Mouse (Mus musculus) limb, embryonic 14.5 days (tissue): Measurements from ENCODE around the gene Zfp398. TPM values are rescaled to one million over a fixed set of nuclear protein-coding genes. Genes with fewer than 3 reads are reported as not detected.

Source experiments
- ATAC-seq: fragments of 200-750 bp; cut with Nextera tagmentation; 2 replicates; pipeline ENCODE4 v1.8.0; 2017; ENCODE audit warnings: low read depth, moderate number of reproducible peaks, moderate TSS enrichment; ENCODE audit not compliant: low FRiP score
- DNase-seq: peaks from one replicate; pipeline ENCODE4 v3.0.0-alpha.2; 2015; ENCODE audit warnings: low spot score
- H3K27ac ChIP-seq: fragments of 300-500 bp; sonication (generic); replicated peaks from 2 replicates; pipeline ENCODE4 v1.5.1; 2014; ENCODE audit warnings: low read depth, mild to moderate bottlenecking, low read length, moderate library complexity, mixed read lengths
- H3K27me3 ChIP-seq: fragments of 300-500 bp; sonication (generic); 2 replicates; pipeline ENCODE4 v1.6.1; 2014; ENCODE audit warnings: low read length, mixed read lengths; ENCODE audit not compliant: control insufficient read depth, insufficient read depth
- H3K36me3 ChIP-seq: fragments of 300-500 bp; sonication (generic); 2 replicates; pipeline ENCODE4 v1.6.1; 2014; ENCODE audit warnings: mild to moderate bottlenecking, low read length, moderate library complexity, mixed read lengths; ENCODE audit not compliant: control insufficient read depth, insufficient read depth
- H3K4me1 ChIP-seq: fragments of 300-500 bp; sonication (generic); 2 replicates; pipeline ENCODE4 v1.6.1; 2014; ENCODE audit warnings: antibody characterized with exemption, low read length, mixed read lengths; ENCODE audit not compliant: control insufficient read depth, insufficient read depth
- H3K4me2 ChIP-seq: fragments of 300-500 bp; sonication (generic); replicated peaks from 2 replicates; pipeline ENCODE4 v1.6.1; 2014; ENCODE audit warnings: low read depth, mild to moderate bottlenecking, low read length, moderate library complexity; ENCODE audit not compliant: severe bottlenecking
- H3K4me3 ChIP-seq: fragments of 300-500 bp; sonication (generic); replicated peaks from 2 replicates; pipeline ENCODE4 v1.5.1; 2014; ENCODE audit warnings: low read length
- H3K9ac ChIP-seq: fragments of 300-500 bp; sonication (generic); 2 replicates; pipeline ENCODE4 v1.6.1; 2014; ENCODE audit warnings: mild to moderate bottlenecking, low read depth, low read length, moderate library complexity; ENCODE audit not compliant: severe bottlenecking
- H3K9me3 ChIP-seq: fragments of 300-500 bp; sonication (generic); 2 replicates; pipeline ENCODE4 v1.6.1; 2016; ENCODE audit warnings: low read length; ENCODE audit not compliant: control insufficient read depth
- POLR2A ChIP-seq: fragments of 200-500 bp; IDR thresholded peaks from 2 replicates; pipeline ENCODE4 v1.8.0; 2012; ENCODE audit warnings: inconsistent platforms, mild to moderate bottlenecking, moderate library complexity, borderline replicate concordance; ENCODE audit not compliant: insufficient read depth, insufficient read length; ENCODE audit errors: extremely low read depth
- whole genome bisulfite sequencing: fragments of 180-500 bp; shearing (Covaris S2); extraction: QIAGEN DNeasy Blood & Tissue Kit; methylation state at CpG from one replicate; pipeline ENCODE4 v1.1.7; 2014; 5-methylcytosine and 5-hydroxymethylcytosine counted together
- microRNA counts: library from miRNA; unstranded; fragments of <30 nt; microRNA quantifications from one replicate; lab custom pipeline; 2016
- microRNA-seq: library from miRNA; unstranded; fragments of <30 nt; microRNA quantifications from one replicate; pipeline ENCODE4, GENCODE M21; 2016
- polyA plus RNA-seq, 2 experiments: library from polyadenylated mRNA; depleted of rRNA in 1 of 2; stranded (reverse) in 1 of 2; unstranded in 1 of 2; fragments of >200 nt; fragmentation: Nextera tagmentation in 1 of 2; extraction: Ambion mirVana in 1 of 2; gene quantifications; 2 replicates each; pipeline versions ENCODE4 v1.2.1 to v1.2.3; 2012 to 2014

Gene Zfp398
- polyA plus RNA-seq, 2 experiments, result 10.4 to 11.7 TPM

- no peak for TF ChIP-seq POLR2A
- H3K9me3 ChIP-seq, result no peaks in the 10 kb centered on the region
- H3K27ac ChIP-seq, result peak overlapping the region; percentile 97
- peak overlapping the region; percentile 80 for H3K4me2 ChIP-seq
- H3K4me3 ChIP-seq, result peak overlapping the region; percentile 86
- no peaks in the 10 kb centered on the region for H3K27me3 ChIP-seq
- peak overlapping the region; percentile 91 for H3K9ac ChIP-seq
- H3K4me1 ChIP-seq, result peaks cover 11% of the 10 kb centered on the region
- H3K36me3 ChIP-seq, result no peaks in the 10 kb centered on the region
- ATAC-seq (no peak; the same call in 1 of the 2 replicates), DNase-seq (no peak)
- 27% methylated on average over 11 of the region's 11 CpGs for WGBS
These were observed 84.4 kb downstream of the Zfp398 start for GRCm38 (mm10) chr6:47919646-47920446.

DNA sequence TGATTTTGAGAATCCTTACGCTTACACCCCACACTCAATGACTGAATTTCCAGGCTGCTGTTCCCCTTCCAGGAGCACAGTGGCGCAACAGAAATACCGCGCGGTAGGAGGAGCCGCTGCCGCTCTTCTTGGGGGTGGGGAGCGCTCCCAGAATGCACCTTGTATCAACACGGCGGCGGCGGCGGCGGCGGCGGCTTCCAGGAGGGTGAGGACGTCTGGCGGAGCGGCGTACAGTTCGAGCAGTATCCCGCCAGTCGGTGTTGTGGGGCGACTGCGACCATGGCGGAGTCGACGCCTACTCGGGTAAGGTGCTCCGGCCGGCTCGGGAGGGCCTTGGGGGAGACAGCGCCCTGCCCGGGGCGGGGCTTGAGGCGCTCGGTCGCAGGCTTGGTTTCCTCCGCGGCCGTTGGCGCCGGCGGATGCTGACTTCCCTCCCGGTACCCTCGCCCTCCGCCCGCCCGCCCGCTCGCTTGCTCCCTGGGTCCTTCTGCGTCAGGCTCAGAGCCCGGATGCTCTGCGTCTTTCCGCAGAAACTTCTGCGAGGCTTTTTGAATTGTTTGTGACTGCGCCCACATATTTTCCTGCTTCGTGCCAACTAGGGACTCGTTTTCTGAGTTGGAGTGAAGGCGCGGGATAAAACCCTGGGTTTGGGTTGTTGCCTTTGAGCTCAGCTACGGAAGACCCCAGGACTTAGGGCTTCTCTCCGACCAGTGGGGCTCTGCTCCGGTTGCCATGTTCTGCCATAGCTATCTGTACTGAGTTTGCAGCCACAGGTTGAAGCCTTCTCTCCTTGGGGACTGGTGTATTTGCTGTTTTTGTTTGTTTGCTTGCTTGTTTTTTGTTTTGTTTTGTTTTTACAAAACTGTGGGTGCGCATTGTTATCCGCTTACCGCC is 85.2 kb downstream of the Zfp398 start, which contains the start of gene Zfp212:
Zfp212 (plus strand) TSS at position 30 of the 894 bp plus-strand sequence.
- peak within 1 kb of the TSS; percentile 86 for H3K4me3 ChIP-seq
- H3K9ac ChIP-seq, result peak within 1 kb of the TSS; percentile 91
- H3K4me2 ChIP-seq, result peak within 1 kb of the TSS; percentile 80
- peak within 1 kb of the TSS; percentile 97 for H3K27ac ChIP-seq
- ATAC-seq, result peak; percentile 94
- 0 out of 2 replicates have a peak, but pooled peaks have one; percentile 36 for TF ChIP-seq POLR2A
- no peaks in the 10 kb centered on the region for H3K27me3 ChIP-seq
- H3K36me3 ChIP-seq, result no peaks in the 10 kb centered on the region
- peaks cover 11% of the 10 kb centered on the region for H3K4me1 ChIP-seq
- WGBS, result 1% methylated on average over 42 of the region's 67 CpGs
- peak; percentile 94 for DNase-seq
- no peaks in the 10 kb centered on the region for H3K9me3 ChIP-seq

MicroRNAs encoded within 50 kb of the gene (microRNA counts, 519-probe panel; counts per million panel counts)
- microRNA mmu-miR-704 (lab: Ali Mortazavi, UCI), result not detected

Small RNA genes within 50 kb of the gene (microRNA-seq; reads per million reads assigned to microRNA genes)
- 0.69 reads per million for gene Mir704

Other genes with a start within 250 kb of the Zfp398 start
- 121 and 153 TPM in 2 replicates for gene Ezh2, start 240.3 kb upstream of the Zfp398 start, polyA plus RNA-seq (2012; rRNA removed)
- 81.0 and 84.6 TPM in 2 replicates for gene Ezh2, start 240.3 kb upstream of the Zfp398 start, polyA plus RNA-seq (2014; fragmentation: Nextera tagmentation; extraction: Ambion mirVana)
- gene Pdia4, start 22.2 kb upstream of the Zfp398 start, polyA plus RNA-seq (2012; rRNA removed), result 111 and 139 TPM in 2 replicates
- 243 and 256 TPM in 2 replicates for gene Pdia4, start 22.2 kb upstream of the Zfp398 start, polyA plus RNA-seq (2014; fragmentation: Nextera tagmentation; extraction: Ambion mirVana)
- 1.8 and 2.0 TPM in 2 replicates for gene Zfp786, start 4.8 kb upstream of the Zfp398 start, polyA plus RNA-seq (2012; rRNA removed)
- 2.9 and 3.7 TPM in 2 replicates for gene Zfp786, start 4.8 kb upstream of the Zfp398 start, polyA plus RNA-seq (2014; fragmentation: Nextera tagmentation; extraction: Ambion mirVana)
- gene Zfp282, start 41.5 kb downstream of the Zfp398 start, polyA plus RNA-seq (2012; rRNA removed), result 20.2 and 20.8 TPM in 2 replicates
- gene Zfp282, start 41.5 kb downstream of the Zfp398 start, polyA plus RNA-seq (2014; fragmentation: Nextera tagmentation; extraction: Ambion mirVana), result 19.7 and 22.2 TPM in 2 replicates
- 19.6 and 21.0 TPM in 2 replicates for gene Zfp212, start 84.8 kb downstream of the Zfp398 start, polyA plus RNA-seq (2012; rRNA removed)
- gene Zfp212, start 84.8 kb downstream of the Zfp398 start, polyA plus RNA-seq (2014; fragmentation: Nextera tagmentation; extraction: Ambion mirVana), result 14.0 and 14.7 TPM in 2 replicates
- 30.1 and 37.0 TPM in 2 replicates for gene Zfp956, start 117.7 kb downstream of the Zfp398 start, polyA plus RNA-seq (2012; rRNA removed)
- 10.5 and 13.0 TPM in 2 replicates for gene Zfp956, start 117.7 kb downstream of the Zfp398 start, polyA plus RNA-seq (2014; fragmentation: Nextera tagmentation; extraction: Ambion mirVana)
- 24.8 and 27.6 TPM in 2 replicates for gene Zfp777, start 213.2 kb downstream of the Zfp398 start, polyA plus RNA-seq (2012; rRNA removed)
- gene Zfp777, start 213.2 kb downstream of the Zfp398 start, polyA plus RNA-seq (2014; fragmentation: Nextera tagmentation; extraction: Ambion mirVana), result 9.3 and 10.9 TPM in 2 replicates